Mouse (Mus musculus) embryonic facial prominence, embryonic 15.5 days (tissue): ENCODE results near the gene Frem3. TPM values are rescaled to one million over a fixed set of nuclear protein-coding genes. Genes with fewer than 3 reads are reported as not detected.
"Not testable (repeated sequence)": the region's sequence is repeated elsewhere in the genome, so short reads cannot be mapped to it uniquely, and the experiment has no call there.

Experiments
- ATAC-seq: fragments of 200-750 bp; cut with Nextera tagmentation; 2 replicates; pipeline ENCODE4 v1.8.0; 2017; ENCODE audit warnings: low read depth, moderate TSS enrichment; ENCODE audit not compliant: insufficient number of reproducible peaks, low FRiP score, low TSS enrichment
- H3K27ac ChIP-seq: fragments of 300-500 bp; sonication (generic); replicated peaks from 2 replicates; pipeline ENCODE4 v1.5.1; 2015; ENCODE audit warnings: mild to moderate bottlenecking, inconsistent platforms
- H3K27me3 ChIP-seq: fragments of 300-500 bp; sonication (generic); 2 replicates; pipeline ENCODE4 v1.6.1; 2015; ENCODE audit warnings: inconsistent platforms
- H3K36me3 ChIP-seq: fragments of 300-500 bp; sonication (generic); 2 replicates; pipeline ENCODE4 v1.6.1; 2015; ENCODE audit warnings: mild to moderate bottlenecking, inconsistent platforms
- H3K4me1 ChIP-seq: fragments of 300-500 bp; sonication (generic); 2 replicates; pipeline ENCODE4 v1.6.1; 2015; ENCODE audit warnings: inconsistent platforms
- H3K4me2 ChIP-seq: fragments of 300-500 bp; sonication (generic); replicated peaks from 2 replicates; pipeline ENCODE4 v1.6.1; 2015; ENCODE audit warnings: mild to moderate bottlenecking, inconsistent platforms
- H3K4me3 ChIP-seq: fragments of 300-500 bp; sonication (generic); replicated peaks from 2 replicates; pipeline ENCODE4 v1.5.1; 2015; ENCODE audit warnings: mild to moderate bottlenecking, inconsistent platforms
- H3K9ac ChIP-seq: fragments of 300-500 bp; sonication (generic); 2 replicates; pipeline ENCODE4 v1.6.1; 2015; ENCODE audit warnings: inconsistent platforms
- H3K9me3 ChIP-seq: fragments of 300-500 bp; sonication (generic); replicated peaks from 2 replicates; pipeline ENCODE4 v1.6.1; 2016; ENCODE audit warnings: inconsistent platforms
- WGBS: fragments of 180-500 bp; shearing (Covaris S2); methylation state at CpG from one replicate; pipeline ENCODE4 v1.1.7; 2015; 5-methylcytosine and 5-hydroxymethylcytosine counted together
- polyA plus RNA-seq: library from polyadenylated mRNA; unstranded; fragments of >200 nt; fragmentation: Nextera tagmentation; extraction: Ambion mirVana; gene quantifications from 2 replicates; pipeline ENCODE4 v1.2.1, GENCODE M21; 2015

Gene Frem3
- polyA plus RNA-seq, 1 experiment from 2014 or later, result 0.08 TPM

GRCm38 (mm10) chr8:80732326-80732725, 121.4 kb downstream of the Frem3 start:
- H3K27me3 ChIP-seq, result no peaks in the 10 kb centered on the region
- no peak overlapping the region for H3K4me2 ChIP-seq
- no peak overlapping the region for H3K4me3 ChIP-seq
- no peaks in the 10 kb centered on the region for H3K9me3 ChIP-seq
- no peak for ATAC-seq
- H3K9ac ChIP-seq, result no peak overlapping the region
- H3K27ac ChIP-seq, result no peak overlapping the region
- no peaks in the 10 kb centered on the region for H3K4me1 ChIP-seq
- peaks cover 38% of the 10 kb centered on the region for H3K36me3 ChIP-seq

GRCm38 (mm10) chr8:80738046-80738387, 127.1 kb downstream of the Frem3 start:
- 0% methylated on average over 5 of the region's 5 CpGs for WGBS
- Histone ChIP-seq H3K9ac (peak overlapping the region; percentile 91), H3K36me3 (peaks cover 15% of the 10 kb centered on the region), H3K4me3 (peak overlapping the region; percentile 92), H3K4me2 (peak overlapping the region; percentile 87), H3K27ac (peak overlapping the region; percentile 99), H3K27me3 (no peaks in the 10 kb centered on the region), H3K4me1 (peaks cover 8% of the 10 kb centered on the region), H3K9me3 (no peaks in the 10 kb centered on the region)
- no peak for ATAC-seq

- ATAC-seq, result peak; percentile 67
- peak overlapping the region; percentile 91 for H3K9ac ChIP-seq
- WGBS, result under 1% methylated on average over 82 of the region's 84 CpGs
Observed at GRCm38 (mm10) chr8:80738388-80739154, 127.7 kb downstream of the Frem3 start.

GRCm38 (mm10) chr8:80739155-80739924, 128.5 kb downstream of the Frem3 start, which contains the start of gene Smarca5:
Smarca5 (minus strand) TSS chr8:80739497.
- under 1% methylated on average over 86 of the region's 91 CpGs for WGBS
- H3K4me3 ChIP-seq, result peak within 1 kb of the TSS; percentile 92
- H3K27me3 ChIP-seq, H3K9me3 ChIP-seq, H3K4me1 ChIP-seq, H3K36me3 ChIP-seq: not testable (repeated sequence)
- ATAC-seq, result peak; percentile 93
- peak within 1 kb of the TSS; percentile 91 for H3K9ac ChIP-seq
- peak within 1 kb of the TSS; percentile 99 for H3K27ac ChIP-seq
- peak within 1 kb of the TSS; percentile 87 for H3K4me2 ChIP-seq

More at GRCm38 (mm10) chr8:80738388-80739154, 127.7 kb downstream of the Frem3 start:
- Histone ChIP-seq H3K27ac (peak overlapping the region; percentile 99), H3K4me1 (peaks cover 8% of the 10 kb centered on the region), H3K9me3 (no peaks in the 10 kb centered on the region), H3K27me3 (no peaks in the 10 kb centered on the region), H3K4me2 (peak overlapping the region; percentile 87), H3K36me3 (peaks cover 13% of the 10 kb centered on the region), H3K4me3 (peak overlapping the region; percentile 92)

- peaks cover 7% of the 10 kb centered on the region for H3K36me3 ChIP-seq
- ATAC-seq, result no peak
- H3K27me3 ChIP-seq, result no peaks in the 10 kb centered on the region
- WGBS, result 9% methylated on average over 14 of the region's 14 CpGs
- H3K4me2 ChIP-seq, result peak overlapping the region; percentile 57
- H3K9me3 ChIP-seq, result no peaks in the 10 kb centered on the region
- peak overlapping the region; percentile 99 for H3K27ac ChIP-seq
- H3K4me3 ChIP-seq, result peak overlapping the region; percentile 92
- H3K9ac ChIP-seq, result peak overlapping the region; percentile 44
- H3K4me1 ChIP-seq, result peaks cover 8% of the 10 kb centered on the region
Observed at GRCm38 (mm10) chr8:80739932-80740331, 129.1 kb downstream of the Frem3 start.

Other genes starting within 250 kb of the Frem3 start
- 3.8 and 5.1 TPM in 2 replicates for gene Gypa, start 117.3 kb upstream of the Frem3 start, polyA plus RNA-seq
- gene Smarca5, start 128.4 kb downstream of the Frem3 start, polyA plus RNA-seq, result 71.2 TPM in 2 replicates